Mouse (Mus musculus): ENCODE measurements around the gene Btf3l4. TPM values are rescaled to one million over a fixed set of nuclear protein-coding genes. Genes with fewer than 3 reads are reported as not detected.

Btf3l4 gene
- 100 to 1,000 TPM in 1 of 2 experiments, 10 to 100 TPM in 1; 94.1 to 117 TPM for total RNA-seq (2021)
- long read RNA-seq, transcript Btf3l4-203 (6 exons, 1,033 nt): minor isoform, 11 of 131 reads
- long read RNA-seq, transcript Btf3l4-204 (6 exons, 3,141 nt): major isoform, 105 of 131 reads
- long read RNA-seq, partial matches to known transcripts: 7 of 131 reads
- long read RNA-seq, other reads (novel, unspliced or antisense): 7 of 131 reads

DNA sequence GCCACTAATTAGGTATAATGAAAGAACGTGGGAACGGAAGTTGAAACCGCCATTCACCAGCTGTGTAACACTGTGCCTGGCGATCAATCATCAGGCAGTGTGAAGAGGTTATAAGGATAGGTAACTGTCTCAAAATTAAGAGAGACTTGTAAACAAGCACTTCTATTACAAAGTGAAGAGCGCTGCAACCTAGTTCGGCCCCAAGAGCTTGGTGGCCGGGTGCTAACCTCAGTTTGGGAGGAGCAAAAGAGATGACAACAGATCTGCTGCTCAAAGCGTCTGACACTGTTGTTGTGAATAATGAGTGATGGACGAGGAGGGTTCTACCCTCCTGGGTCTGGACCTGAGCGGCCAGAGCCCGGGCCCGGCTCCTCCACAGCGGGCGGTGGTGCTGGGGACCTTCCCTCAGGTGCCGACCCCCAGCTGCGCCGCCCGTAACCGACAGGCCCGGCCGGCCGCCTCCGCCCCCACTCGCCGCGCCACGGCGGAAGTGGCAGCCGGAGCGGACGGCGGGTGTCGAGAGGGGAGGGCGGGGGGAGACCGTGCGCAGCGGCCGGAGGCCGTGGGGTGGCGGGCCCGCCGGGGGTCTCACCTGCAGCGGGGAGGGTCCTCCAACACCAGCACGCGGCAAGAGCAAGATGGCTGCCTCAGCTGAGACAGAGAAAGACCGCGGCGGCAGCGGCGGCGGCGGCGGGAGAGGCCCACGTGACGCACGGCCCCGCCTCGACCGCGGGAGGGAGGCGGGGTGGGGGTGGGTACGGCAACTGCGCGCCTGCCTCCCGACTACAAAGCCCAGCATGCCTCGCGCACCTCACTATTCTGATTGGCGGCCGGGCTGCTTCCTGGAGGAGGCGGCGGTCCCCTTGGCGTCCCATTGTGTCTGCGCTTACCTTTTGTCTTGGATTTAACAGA, at the start of gene Btf3l4:
Btf3l4 (minus strand) TSS at position 699 of the 912 bp plus-strand sequence.
- DNase-seq (ENCODE audit: low spot score in 2 of 2): peak; percentile 81 to 89

DNA sequence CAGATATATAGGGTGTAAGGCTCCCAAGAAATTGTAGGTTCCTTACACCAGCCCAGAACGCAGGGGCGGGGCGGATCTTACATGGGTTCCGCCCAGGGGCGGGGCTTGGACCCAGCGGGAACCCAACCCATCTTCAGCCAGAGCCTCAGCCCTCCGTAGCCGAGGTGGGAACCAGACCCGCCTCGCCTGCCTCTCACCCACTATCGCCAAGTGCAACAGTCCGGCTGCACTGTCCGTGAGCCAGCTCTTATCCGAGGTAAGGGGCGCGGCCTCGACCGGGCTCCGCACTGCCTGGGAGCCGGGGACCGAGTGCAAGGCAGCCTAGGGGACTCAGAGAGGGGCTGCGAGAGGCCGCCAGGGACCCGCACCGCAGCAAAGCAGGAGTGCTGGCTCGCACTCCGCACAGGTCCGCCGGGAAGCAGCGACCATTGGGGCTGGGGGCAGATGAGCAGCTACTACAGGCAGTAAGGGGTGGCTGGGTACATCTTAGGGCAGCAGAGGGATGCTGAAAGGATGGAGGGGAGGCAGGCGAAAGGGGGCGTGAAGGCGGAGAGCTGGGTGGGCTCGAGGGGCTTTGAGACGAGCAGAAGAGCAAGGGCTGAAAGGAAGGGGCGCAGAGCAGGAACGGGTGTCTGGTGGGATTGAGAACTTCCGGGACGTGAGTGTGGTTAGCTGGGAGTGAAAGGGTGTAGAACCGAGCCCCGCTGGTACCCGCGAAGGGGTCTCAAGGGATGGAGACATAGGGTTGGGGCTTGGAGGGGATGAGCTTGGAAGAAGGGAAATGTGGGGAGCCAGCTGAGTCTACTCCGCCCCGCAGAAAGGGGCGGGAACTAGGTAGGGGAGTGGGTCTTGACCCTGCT, 45.8 kb upstream of the Btf3l4 start, which contains the start of gene Rab3b:
Rab3b (plus strand) TSS at position 101 of the 860 bp plus-strand sequence.
- peak; percentile 44 to 61 for DNase-seq (ENCODE audit: low spot score in 2 of 2)

DNA sequence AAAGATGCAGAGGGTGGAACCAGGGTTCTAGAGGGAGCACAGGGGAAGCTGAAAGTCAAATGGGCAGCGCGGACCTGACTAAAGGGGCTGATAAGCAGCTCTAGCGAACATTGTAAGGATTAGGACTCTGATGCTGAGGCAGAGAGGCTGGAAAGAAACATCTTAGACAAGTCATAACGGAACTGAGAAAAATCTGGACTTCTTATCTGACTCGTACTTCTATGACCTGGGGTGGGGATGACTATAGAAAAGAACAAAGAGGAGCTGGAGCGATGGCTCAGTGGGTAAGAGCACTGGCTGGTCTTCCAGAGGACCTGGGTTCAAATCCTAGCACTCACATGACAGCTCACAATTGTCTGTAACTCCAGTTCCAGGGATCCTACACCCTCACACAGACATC, 44.5 kb upstream of the Btf3l4 start:
- DNase-seq (ENCODE audit: low spot score in 2 of 2): no peak

DNA sequence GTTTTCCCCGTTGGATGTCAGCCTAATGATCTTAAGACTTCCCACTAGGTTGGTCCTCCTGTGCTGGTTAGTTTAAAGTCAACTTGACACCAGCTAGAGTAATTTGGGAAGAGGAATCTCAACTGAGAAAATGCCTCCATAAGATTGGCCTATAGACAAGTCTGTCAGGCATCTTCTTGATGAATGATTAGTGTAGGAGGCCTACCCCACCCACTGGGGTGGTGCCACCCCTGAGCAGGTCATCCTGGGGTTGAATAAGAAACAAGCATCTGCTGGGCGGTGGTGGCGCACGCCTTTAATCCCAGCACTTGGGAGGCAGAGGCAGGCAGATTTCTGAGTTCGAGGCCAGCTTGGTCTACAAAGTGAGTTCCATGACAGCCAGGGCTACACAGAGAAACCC, 40.3 kb upstream of the Btf3l4 start:
- DNase-seq (ENCODE audit: low spot score in 2 of 2): no peak

DNA sequence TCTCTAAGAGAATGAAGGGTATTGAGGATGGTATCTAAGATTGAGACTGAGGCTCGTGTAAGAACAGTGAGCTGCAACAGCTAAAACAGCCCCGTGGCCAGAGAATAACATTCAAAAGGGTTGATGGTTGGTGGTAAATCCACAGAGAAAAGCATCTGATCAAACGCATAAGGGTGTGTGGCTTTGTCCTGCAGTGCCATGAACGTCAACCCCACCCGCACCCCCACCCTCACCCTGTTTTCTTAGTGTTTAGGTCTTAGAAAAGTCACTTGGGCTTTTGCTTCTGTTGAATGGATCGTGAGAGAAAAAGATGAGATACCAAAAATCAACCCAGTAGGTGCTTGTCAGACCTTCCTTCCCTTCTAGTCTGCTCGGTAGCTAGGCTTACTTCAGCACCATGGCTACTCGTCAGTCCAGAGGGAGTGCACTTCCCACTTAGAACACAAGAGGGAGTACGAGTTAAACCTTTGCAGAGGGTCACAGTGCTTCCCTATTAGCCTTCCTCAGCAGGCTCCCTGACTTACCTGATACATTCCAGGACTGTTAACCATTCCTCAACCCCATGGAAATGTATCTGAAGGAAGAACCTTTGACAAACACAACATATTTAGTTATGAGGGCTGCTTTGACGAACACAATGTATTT, 36.4 kb upstream of the Btf3l4 start:
- peak; percentile 93 for DNase-seq (ENCODE audit: low spot score in 2 of 2)

DNA sequence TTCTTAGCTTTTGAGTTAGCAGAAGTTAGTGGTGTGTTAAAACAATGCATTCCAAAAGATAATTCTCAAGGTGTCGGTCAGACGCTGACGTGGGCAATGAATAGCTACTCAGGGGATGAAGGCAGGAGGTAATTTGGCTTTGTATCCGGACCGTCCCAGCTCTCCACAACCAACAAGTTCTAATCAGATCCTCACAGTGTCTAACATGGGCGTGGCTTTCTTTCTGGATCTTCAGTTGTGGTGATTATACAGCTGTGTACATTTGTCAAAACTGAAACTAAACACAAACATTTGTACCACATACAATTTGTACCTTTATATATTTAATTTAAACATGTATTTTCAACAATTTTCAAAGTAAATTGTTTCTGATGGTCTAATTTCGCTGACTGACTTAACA, 33.4 kb upstream of the Btf3l4 start:
- DNase-seq (ENCODE audit: low spot score in 2 of 2): no peak

DNA sequence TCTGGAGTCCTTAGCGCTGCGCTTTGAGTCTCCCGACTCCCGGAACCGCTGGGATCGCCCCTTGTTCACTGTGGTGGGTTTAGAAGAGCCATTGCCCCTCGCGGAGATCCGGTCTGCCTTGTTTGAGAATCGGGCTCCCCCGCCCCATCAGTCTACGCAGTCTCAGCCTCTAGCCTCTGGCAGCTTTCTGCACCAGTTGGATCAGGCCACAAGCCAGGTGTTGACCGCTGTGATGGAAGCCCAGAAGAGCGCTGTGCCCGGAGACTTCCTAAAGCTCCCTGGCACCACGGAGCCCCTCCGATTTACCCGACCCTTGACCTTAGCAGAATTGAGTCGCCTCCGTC, 15.1 kb upstream of the Btf3l4 start, which contains the start of gene A730015C16Rik:
A730015C16Rik (minus strand) TSS at position 115 of the 344 bp plus-strand sequence.
- peak in 1 of 2 experiments; percentile 27 for DNase-seq (ENCODE audit: low spot score in 2 of 2)

- DNase-seq (ENCODE audit: low spot score in 2 of 2): peak; percentile 74 to 82
These were observed 14.5 kb upstream of the Btf3l4 start, which contains the start of gene Kti12 for GRCm38 (mm10) chr4:108847715-108848504. Gene Kti12, plus strand, starts transcription at chr4:108847785.

GRCm38 (mm10) chr4:108845824-108846569, 12.6 kb upstream of the Btf3l4 start:
- DNase-seq (ENCODE audit: low spot score in 2 of 2): no peak

DNA sequence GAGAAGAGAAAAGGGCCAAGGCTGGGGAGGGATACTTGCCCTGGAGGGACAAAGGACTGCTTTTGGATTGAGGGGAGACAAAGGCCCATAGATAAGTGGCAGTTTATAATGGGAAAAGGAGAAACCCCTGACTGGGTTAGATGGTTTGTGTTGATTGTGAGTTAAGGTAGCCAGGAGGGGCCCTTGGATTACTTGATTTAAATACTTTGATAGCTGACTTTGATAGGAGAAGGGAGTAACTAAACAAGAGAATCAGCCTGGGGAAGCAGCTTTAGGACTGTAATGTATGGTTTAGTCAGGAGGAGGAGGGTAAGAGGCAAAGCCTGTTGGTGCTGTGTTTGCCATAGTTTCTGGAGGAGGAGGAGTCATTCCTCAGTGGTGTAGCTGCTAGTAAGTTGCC, 9.9 kb upstream of the Btf3l4 start:
- no peak for DNase-seq (ENCODE audit: low spot score in 2 of 2)

GRCm38 (mm10) chr4:108841920-108842578, 8.6 kb upstream of the Btf3l4 start:
- no peak for DNase-seq (ENCODE audit: low spot score in 2 of 2)

GRCm38 (mm10) chr4:108838031-108838430, 4.6 kb upstream of the Btf3l4 start:
- DNase-seq (ENCODE audit: low spot score in 2 of 2): no peak

DNA sequence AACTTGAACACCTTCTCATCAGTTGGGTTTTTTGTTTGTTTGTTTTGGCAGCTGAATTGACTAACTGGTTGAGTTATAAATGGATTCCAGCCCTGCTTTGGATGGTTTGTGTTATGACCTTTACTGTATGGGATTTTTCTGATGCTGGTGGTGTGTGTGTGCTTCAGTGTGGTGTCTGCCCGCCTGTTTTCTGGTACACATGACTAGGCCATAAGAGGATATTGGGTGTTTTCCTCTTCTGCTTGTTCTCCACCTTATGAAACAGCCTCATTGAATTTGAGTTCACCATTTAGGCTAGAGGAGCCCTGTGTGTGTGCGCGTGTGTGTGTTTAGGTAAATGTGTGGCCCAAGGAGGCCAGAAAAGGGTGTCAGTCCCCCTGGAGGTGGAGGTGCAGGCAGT, 2.1 kb upstream of the Btf3l4 start:
- no peak for DNase-seq (ENCODE audit: low spot score in 2 of 2)

- peak in 1 of 2 experiments; percentile 35 for DNase-seq (ENCODE audit: low spot score in 2 of 2)
These were observed 1.5 kb upstream of the Btf3l4 start for GRCm38 (mm10) chr4:108834971-108835311.

- peak; percentile 73 to 80 for DNase-seq (ENCODE audit: low spot score in 2 of 2)
These were observed 929 bp upstream of the Btf3l4 start, which contains the start of gene Txndc12 for GRCm38 (mm10) chr4:108834115-108834970. Gene Txndc12, plus strand, starts transcription at chr4:108834601.

DNA sequence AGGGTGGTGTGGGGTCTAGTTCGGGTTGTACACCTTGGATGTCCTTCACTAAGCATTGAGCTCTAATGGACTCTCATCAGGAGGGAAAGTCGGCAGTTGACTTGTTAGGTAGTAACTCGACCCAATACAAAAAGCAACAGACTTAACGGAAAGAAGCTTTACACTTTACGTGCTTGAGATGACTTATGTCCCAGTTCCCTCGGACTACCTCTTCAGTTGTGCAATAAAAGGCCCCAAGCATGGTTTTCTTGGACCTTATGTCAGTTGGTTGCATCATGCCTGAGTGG, 357 bp upstream of the Btf3l4 start:
- no peak for DNase-seq (ENCODE audit: low spot score in 2 of 2)

DNA sequence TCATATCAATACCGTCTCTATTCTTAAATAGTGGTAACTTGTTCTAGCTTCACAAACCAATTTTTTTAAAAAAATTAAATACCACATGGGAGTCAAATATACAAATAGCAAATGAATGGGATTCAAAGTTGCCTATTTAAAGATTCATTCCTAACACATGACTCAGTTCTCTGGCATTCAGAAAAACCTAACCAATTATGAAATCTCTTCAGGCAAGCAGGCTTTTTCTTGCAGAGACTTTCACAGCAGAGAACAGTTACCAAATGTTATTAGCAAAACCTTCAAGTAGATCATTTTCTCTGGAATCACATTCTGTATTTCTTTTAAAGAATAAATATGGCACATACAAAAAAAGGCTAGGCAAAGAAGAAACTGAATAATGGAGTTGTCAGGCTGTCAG, 2.7 kb downstream of the Btf3l4 start:
- no peak for DNase-seq (ENCODE audit: low spot score in 2 of 2)

DNA sequence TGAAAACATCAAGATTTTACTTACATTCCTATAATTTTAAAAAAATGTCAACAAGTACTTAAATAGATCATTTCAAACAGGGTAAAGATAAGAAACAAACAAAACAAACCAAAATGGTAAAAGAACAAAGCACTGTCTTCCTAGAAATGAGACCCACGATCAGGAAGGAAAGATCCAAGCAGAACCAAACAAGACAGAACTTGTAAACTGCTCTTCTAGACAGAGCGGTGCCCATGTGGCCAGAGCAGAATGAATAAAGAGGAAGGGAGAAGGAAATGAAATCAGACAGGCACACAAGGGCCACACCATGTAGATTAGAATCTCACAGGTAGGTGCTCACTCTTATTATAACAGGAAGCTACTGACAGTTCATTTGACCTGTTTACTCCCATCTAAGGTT, 6.8 kb downstream of the Btf3l4 start:
- no peak for DNase-seq (ENCODE audit: low spot score in 2 of 2)
